Mouse (Mus musculus) bone marrow, adult 2 months (tissue): ENCODE results near the gene Ehbp1l1. TPM values are rescaled to one million over a fixed set of nuclear protein-coding genes. Genes with fewer than 3 reads are reported as not detected.

Experiments used
- H3K27ac ChIP-seq: fragments of 200-500 bp; 2 replicates; pipeline ENCODE4 v1.5.1; 2012; ENCODE audit warnings: low read depth, mild to moderate bottlenecking, control low read depth, inconsistent platforms, low read length; ENCODE audit not compliant: control insufficient read depth, poor library complexity, insufficient read depth
- H3K4me1 ChIP-seq: fragments of 200-500 bp; 2 replicates; pipeline ENCODE4 v1.6.1; 2011; ENCODE audit warnings: low read length; ENCODE audit not compliant: control insufficient read depth, insufficient read depth
- H3K4me3 ChIP-seq: fragments of 200-500 bp; replicated peaks from 2 replicates; pipeline ENCODE3; 2011; ENCODE audit warnings: mild to moderate bottlenecking, low read depth, low read length, control low read depth; ENCODE audit not compliant: control insufficient read depth
- CTCF ChIP-seq: fragments of 200-500 bp; IDR thresholded peaks from 2 replicates; pipeline ENCODE4 v1.5.1; 2011; ENCODE audit warnings: low read length, control low read depth; ENCODE audit not compliant: control insufficient read depth, insufficient read depth
- POLR2A ChIP-seq: fragments of 200-500 bp; IDR thresholded peaks from 2 replicates; pipeline ENCODE4 v1.6.1; 2011; ENCODE audit warnings: low read depth, mild to moderate bottlenecking, control low read depth, low read length, borderline replicate concordance; ENCODE audit not compliant: control insufficient read depth
- WGBS: fragments of 180-500 bp; shearing (Covaris S2); methylation state at CpG from one replicate; pipeline ENCODE4 v1.1.7; 2018; 5-methylcytosine and 5-hydroxymethylcytosine counted together
- polyA plus RNA-seq: library from polyadenylated mRNA; stranded (reverse); fragments of >200 nt; gene quantifications from 2 replicates; pipeline ENCODE4 v1.2.4, GENCODE M21; 2011; ENCODE audit warnings: low replicate concordance; ENCODE audit not compliant: missing spikeins, insufficient read depth, insufficient read length

Gene Ehbp1l1
- polyA plus RNA-seq, 1 experiment: 224 TPM

DNA sequence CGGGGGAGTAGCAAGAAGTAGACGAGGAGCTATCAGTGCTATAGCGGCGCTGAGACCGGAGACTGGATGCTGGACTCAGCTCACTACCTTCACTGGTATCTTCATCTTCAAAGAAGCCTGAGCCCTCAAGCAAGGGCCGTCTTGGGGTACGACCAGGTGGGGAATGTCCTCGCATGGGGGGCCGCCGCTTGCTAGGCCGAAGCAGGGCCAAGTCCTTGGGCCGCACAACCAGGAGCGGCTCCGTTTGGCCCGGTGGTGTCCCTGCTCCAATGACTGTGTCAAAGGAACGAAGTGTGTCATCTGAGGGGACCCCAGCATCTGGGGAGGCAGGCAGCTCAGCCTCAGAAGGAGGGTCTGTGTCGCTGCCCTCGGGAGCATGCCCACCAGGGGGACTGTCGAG lies 40.7 kb downstream of the Ehbp1l1 start:
- WGBS: 94% methylated on average over 19 of the region's 19 CpGs
- no peak for TF ChIP-seq POLR2A
- TF ChIP-seq CTCF: no peak
- H3K4me3 ChIP-seq: no peak overlapping the region
- no peak overlapping the region for H3K27ac ChIP-seq
- H3K4me1 ChIP-seq: peaks cover 2% of the 10 kb centered on the region; the same call in 1 of the 2 replicates

DNA sequence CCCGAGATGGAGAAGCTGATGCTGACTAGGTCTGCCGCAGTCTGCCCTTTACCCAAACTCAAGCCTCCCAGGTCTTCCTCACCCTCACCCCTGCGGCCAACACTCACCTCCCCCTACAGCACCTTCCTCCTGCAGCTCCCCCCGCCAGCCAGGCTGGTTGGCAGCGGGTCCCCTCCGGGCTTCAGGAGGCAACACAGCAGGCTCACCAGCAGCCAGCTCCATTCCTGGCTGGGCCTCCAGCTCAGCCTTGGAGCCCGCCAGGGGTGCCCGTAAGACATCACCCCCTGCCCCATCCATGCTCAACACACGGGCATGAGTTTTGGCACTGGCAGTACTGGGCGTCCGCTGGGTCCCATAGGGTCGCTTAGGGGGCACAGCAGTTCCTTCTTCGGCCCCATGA lies 41.1 kb downstream of the Ehbp1l1 start:
- H3K4me3 ChIP-seq: no peak overlapping the region
- no peak for TF ChIP-seq CTCF
- no peak for TF ChIP-seq POLR2A
- H3K4me1 ChIP-seq: peaks cover 2% of the 10 kb centered on the region; the same call in 1 of the 2 replicates
- H3K27ac ChIP-seq: no peak overlapping the region
- 89% methylated on average over 13 of the region's 13 CpGs for WGBS

DNA sequence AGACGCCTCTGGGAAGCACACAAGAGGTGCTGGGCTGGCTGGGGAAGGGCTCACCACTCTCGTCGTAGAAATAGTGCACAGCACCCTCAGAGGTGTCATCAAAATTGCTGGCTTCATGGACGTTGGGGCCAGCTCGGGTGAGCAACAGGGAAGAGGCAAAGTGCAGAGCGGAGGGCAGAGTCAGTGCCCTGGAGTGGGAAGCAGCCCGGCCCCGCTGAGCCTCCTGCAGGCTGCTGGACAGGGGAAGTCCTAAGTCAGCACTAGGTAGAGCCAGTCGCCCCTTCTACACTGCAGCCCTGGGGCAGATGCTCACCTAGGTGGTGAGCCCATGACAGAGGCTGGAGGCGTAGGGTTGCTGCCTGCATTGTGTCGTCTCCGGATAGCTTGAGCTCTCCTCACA lies 41.9 kb downstream of the Ehbp1l1 start:
- TF ChIP-seq POLR2A (peak; percentile 8; the same call in 1 of the 2 replicates), CTCF (no peak)
- no peak overlapping the region for H3K4me3 ChIP-seq
- H3K27ac ChIP-seq: no peak overlapping the region
- peaks cover 2% of the 10 kb centered on the region; the same call in 1 of the 2 replicates for H3K4me1 ChIP-seq
- 90% methylated on average over 12 of the region's 12 CpGs for WGBS

DNA sequence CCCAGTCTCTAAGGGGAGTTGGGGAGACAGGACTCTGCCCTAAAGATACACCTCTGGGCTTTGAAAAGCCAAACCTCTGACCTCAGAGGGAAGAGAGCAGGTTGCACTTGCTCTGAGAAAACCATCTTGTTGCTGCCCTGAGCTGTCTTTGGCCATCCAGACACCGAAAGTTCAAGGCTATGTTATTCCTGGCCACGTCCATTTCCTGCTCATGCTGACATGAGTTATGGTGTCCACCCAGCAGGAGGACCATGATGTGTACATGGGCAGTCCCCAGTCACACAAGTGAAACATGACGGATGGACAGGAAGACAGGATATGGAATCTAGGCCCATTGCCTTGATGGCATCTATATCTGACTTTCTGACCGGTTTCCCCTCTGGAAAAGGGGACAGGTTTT lies 45.7 kb downstream of the Ehbp1l1 start:
- 85% methylated on average over 4 of the region's 4 CpGs for WGBS
- H3K27ac ChIP-seq: no peak overlapping the region
- TF ChIP-seq CTCF (no peak), POLR2A (no peak)
- H3K4me3 ChIP-seq: no peak overlapping the region
- H3K4me1 ChIP-seq: no peaks in the 10 kb centered on the region

DNA sequence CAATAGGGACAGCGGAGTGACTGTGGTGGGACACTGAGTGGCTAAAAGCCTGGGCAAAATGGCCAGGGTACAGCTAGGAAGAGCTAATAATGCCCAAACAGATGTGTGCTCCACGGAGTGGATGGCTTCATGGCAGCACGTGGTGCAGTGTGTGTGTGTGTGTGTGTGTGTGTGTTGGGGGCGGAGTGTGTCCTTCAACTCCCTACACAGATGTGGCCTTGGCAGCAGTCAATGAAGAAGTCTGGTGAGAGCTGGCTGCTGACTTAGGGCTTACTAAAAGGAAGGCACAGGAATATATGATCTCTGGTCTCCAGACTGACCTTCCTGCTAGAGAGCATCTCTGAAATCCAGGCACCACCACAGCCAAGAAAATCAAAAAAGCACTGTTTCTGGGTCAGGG lies 57.7 kb downstream of the Ehbp1l1 start:
- no peak overlapping the region for H3K4me3 ChIP-seq
- peaks cover 2% of the 10 kb centered on the region; the same call in 1 of the 2 replicates for H3K4me1 ChIP-seq
- WGBS: 89% methylated on average over 4 of the region's 4 CpGs
- no peak overlapping the region for H3K27ac ChIP-seq
- TF ChIP-seq CTCF (no peak), POLR2A (no peak)

DNA sequence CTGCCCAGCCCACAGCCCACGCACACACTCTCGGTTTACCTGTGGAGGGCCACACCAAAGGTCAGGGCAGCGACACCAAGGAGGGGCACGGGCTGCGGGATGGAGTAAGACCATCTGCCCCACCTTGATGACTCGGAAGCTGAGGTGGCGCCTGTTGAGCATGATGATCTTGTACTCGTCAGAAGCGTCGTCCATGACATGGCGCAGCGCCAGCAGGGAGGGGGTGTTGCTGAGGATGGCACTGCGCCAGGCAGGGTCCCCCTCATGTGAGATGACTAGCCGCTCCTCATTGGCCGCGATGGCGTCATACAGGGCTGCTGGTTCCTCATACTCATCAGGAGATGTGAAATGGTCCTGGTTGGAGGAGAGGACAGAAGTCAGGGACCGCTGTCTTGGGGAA lies 59.7 kb downstream of the Ehbp1l1 start:
- peaks cover 6% of the 10 kb centered on the region; the same call in 1 of the 2 replicates for H3K4me1 ChIP-seq
- no peak overlapping the region for H3K4me3 ChIP-seq
- WGBS: 92% methylated on average over 18 of the region's 18 CpGs
- no peak for TF ChIP-seq CTCF
- TF ChIP-seq POLR2A: peak; percentile 25; the same call in 1 of the 2 replicates
- H3K27ac ChIP-seq: peak overlapping the region; percentile 82

DNA sequence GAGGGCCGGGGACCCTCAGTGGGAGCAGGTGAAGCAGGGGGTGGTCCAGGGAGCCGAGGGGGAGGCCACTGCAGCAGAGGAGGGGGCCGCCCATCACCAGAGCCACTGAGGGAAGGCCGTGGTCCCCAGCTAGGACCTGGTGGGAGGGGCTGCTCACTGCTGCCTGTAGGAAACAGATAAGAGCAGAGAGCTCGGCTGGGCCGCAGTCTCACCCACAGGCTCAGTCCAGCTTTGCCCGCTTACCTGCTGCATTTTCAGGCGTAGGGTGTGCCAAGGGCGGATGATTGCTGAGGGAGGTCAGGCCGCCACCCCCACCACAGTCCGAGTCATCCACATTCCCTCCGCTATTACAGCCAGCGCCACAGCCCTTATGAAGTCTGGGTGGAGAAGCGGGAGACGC lies 60.7 kb downstream of the Ehbp1l1 start:
- no peak for TF ChIP-seq CTCF
- TF ChIP-seq POLR2A: peak; percentile 66
- Histone ChIP-seq H3K4me3 (no peak overlapping the region), H3K27ac (peak overlapping the region; percentile 82), H3K4me1 (peaks cover 6% of the 10 kb centered on the region; the same call in 1 of the 2 replicates)
- WGBS: 51% methylated on average over 15 of the region's 15 CpGs

DNA sequence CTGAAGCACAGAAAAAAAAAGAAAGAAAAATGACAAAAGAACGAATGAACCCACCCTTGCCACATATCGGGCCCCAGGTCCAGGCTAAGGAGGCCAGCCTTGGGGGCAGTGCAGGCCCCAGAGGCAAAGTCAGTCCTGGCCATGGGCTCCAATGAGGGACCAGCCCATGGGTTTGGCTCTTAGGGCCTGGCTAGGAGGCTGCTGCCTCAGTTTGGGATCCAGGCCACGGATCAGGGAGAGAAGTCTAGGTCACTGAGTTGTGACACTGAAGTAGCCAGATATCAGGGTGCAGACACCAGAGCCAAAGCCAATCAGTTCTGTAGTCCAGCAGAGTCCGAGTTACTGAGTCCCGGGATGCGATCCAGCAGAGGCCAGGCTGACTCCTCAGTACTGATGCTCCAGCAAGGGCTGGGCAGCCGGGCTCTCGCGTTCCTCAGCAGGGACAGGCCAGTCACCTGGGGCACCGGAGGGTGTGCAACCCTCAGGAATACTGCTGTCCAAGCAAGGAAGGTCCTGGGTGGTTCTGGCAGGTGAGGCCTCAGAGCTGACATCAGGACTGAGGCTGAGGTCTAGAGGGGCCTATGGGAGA lies 61.4 kb downstream of the Ehbp1l1 start:
- Histone ChIP-seq H3K27ac (peak overlapping the region; percentile 82), H3K4me1 (peaks cover 6% of the 10 kb centered on the region; the same call in 1 of the 2 replicates), H3K4me3 (peak overlapping the region; percentile 13)
- TF ChIP-seq CTCF (no peak), POLR2A (no peak)
- WGBS: 90% methylated on average over 10 of the region's 10 CpGs
